Mouse (Mus musculus): Measurements from ENCODE around the gene Spcs1. TPM values are rescaled to one million over a fixed set of nuclear protein-coding genes. Genes with fewer than 3 reads are reported as not detected.
A peak's percentile ranks its signal among the peaks of the same experiment; 100 is the strongest.

Gene Spcs1
- polyA plus RNA-seq, 1 experiment from 2014 or later: 442 TPM

DNA sequence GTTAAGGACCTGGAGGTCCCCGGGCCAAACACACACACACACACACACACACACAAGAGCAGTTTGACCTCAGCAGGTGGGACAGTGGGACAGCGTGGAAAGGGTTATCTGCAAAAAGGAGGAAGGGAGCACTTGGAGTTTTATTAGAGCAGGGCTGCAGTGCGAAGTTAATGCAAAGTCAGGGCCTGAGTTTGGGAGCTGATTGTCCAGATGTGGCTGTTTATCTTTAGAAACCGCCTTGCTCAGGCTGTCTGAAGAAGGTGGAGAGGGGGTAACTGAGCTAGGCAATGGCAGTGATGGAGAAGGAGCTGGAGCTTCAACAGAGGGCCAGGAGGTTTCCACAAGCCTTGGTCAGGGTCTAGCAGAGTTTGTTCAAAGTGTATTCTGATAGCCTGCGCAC is 5.3 kb upstream of the Spcs1 start:
- H3K9ac ChIP-seq: no peak overlapping the region
- ATAC-seq (ENCODE audit: insufficient read depth, low FRiP score, low read depth): no peak
- H3K27me3 ChIP-seq (replicated peaks): no peaks in the 10 kb centered on the region
- H3K36me3 ChIP-seq: peaks cover 16% of the 10 kb centered on the region
- WGBS: 73% methylated on average over 5 of the region's 5 CpGs
- no peak overlapping the region for H3K27ac ChIP-seq
- no peak overlapping the region for H3K4me2 ChIP-seq
- no peaks in the 10 kb centered on the region for H3K9me3 ChIP-seq
- peaks cover 4% of the 10 kb centered on the region; the same call in 1 of the 2 replicates for H3K4me1 ChIP-seq
- no peak overlapping the region for H3K4me3 ChIP-seq (replicated peaks)

GRCm38 (mm10) chr14:31004527-31004926 is 3.1 kb upstream of the Spcs1 start:
- no peaks in the 10 kb centered on the region for H3K27me3 ChIP-seq (replicated peaks)
- ATAC-seq (ENCODE audit: insufficient read depth, low FRiP score, low read depth): no peak

GRCm38 (mm10) chr14:31000816-31001306 is 611 bp downstream of the Spcs1 start:
- Histone ChIP-seq H3K4me2 (peak overlapping the region; percentile 68), H3K4me3 (replicated peaks) (peak overlapping the region; percentile 86), H3K27me3 (replicated peaks) (no peaks in the 10 kb centered on the region), H3K27ac (peak overlapping the region; percentile 92), H3K9me3 (no peaks in the 10 kb centered on the region), H3K9ac (peak overlapping the region; percentile 77), H3K4me1 (peaks cover 12% of the 10 kb centered on the region; the same call in 1 of the 2 replicates), H3K36me3 (no peaks in the 10 kb centered on the region)
- under 1% methylated on average over 21 of the region's 21 CpGs for WGBS
- ATAC-seq (ENCODE audit: insufficient read depth, low FRiP score, low read depth): 0 out of 2 replicates have a peak, but pooled peaks have one; percentile 9

More at GRCm38 (mm10) chr14:31004527-31004926, 3.1 kb upstream of the Spcs1 start:
- no peak overlapping the region for H3K4me2 ChIP-seq
- peaks cover 12% of the 10 kb centered on the region; the same call in 1 of the 2 replicates for H3K4me1 ChIP-seq
- H3K9me3 ChIP-seq: no peaks in the 10 kb centered on the region
- no peak overlapping the region for H3K9ac ChIP-seq
- no peak overlapping the region for H3K4me3 ChIP-seq (replicated peaks)
- H3K36me3 ChIP-seq: peaks cover 6% of the 10 kb centered on the region; the same call in 1 of the 2 replicates
- WGBS: 78% methylated on average over 2 of the region's 2 CpGs
- H3K27ac ChIP-seq: no peak overlapping the region

GRCm38 (mm10) chr14:31000356-31000755 is 1.1 kb downstream of the Spcs1 start:
- WGBS: 55% methylated on average over 10 of the region's 10 CpGs
- no peak for ATAC-seq (ENCODE audit: insufficient read depth, low FRiP score, low read depth)
- H3K4me2 ChIP-seq: peak overlapping the region; percentile 68
- peak overlapping the region; percentile 86 for H3K4me3 ChIP-seq (replicated peaks)
- no peaks in the 10 kb centered on the region for H3K27me3 ChIP-seq (replicated peaks)
- peak overlapping the region; percentile 92; the same call in 1 of the 2 replicates for H3K27ac ChIP-seq
- peaks cover 12% of the 10 kb centered on the region; the same call in 1 of the 2 replicates for H3K4me1 ChIP-seq
- peak overlapping the region; percentile 9; the same call in 1 of the 2 replicates for H3K9ac ChIP-seq
- no peaks in the 10 kb centered on the region for H3K9me3 ChIP-seq
- H3K36me3 ChIP-seq: no peaks in the 10 kb centered on the region

DNA sequence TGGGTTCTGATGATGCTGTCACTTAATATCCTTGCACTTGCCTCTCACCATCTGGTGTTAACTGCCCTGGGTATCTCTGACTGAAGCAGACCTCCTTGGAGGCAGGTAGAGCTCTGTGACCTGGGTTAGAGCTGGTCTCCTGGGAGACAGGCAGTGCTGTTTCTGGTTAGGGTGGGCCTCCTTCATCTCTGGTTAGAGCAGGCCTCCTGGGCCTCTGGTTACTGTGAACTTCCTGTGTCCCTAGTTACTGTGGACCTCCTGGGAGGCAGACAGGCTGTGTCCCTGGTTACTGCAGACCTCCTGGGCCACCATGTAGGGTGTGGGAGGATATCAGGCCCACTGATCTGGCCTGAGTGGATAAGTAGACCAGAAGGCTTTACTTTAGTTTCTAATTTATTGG is 5.1 kb downstream of the Spcs1 start:
- no peaks in the 10 kb centered on the region for H3K27me3 ChIP-seq (replicated peaks)
- no peak overlapping the region for H3K9ac ChIP-seq
- H3K4me2 ChIP-seq: no peak overlapping the region
- no peak for ATAC-seq (ENCODE audit: insufficient read depth, low FRiP score, low read depth)
- H3K4me3 ChIP-seq (replicated peaks): no peak overlapping the region
- H3K4me1 ChIP-seq: peaks cover 9% of the 10 kb centered on the region; the same call in 1 of the 2 replicates
- no peaks in the 10 kb centered on the region for H3K36me3 ChIP-seq
- no peaks in the 10 kb centered on the region for H3K9me3 ChIP-seq
- no peak overlapping the region for H3K27ac ChIP-seq

GRCm38 (mm10) chr14:30976222-30976621 is 25.2 kb downstream of the Spcs1 start:
- Histone ChIP-seq H3K4me3 (replicated peaks) (no peak overlapping the region), H3K9me3 (no peaks in the 10 kb centered on the region), H3K4me2 (no peak overlapping the region), H3K27me3 (replicated peaks) (no peaks in the 10 kb centered on the region), H3K4me1 (no peaks in the 10 kb centered on the region), H3K9ac (no peak overlapping the region), H3K27ac (no peak overlapping the region), H3K36me3 (peaks cover 15% of the 10 kb centered on the region; the same call in 1 of the 2 replicates)
- WGBS: 63% methylated on average over 3 of the region's 3 CpGs
- ATAC-seq (ENCODE audit: insufficient read depth, low FRiP score, low read depth): no peak

DNA sequence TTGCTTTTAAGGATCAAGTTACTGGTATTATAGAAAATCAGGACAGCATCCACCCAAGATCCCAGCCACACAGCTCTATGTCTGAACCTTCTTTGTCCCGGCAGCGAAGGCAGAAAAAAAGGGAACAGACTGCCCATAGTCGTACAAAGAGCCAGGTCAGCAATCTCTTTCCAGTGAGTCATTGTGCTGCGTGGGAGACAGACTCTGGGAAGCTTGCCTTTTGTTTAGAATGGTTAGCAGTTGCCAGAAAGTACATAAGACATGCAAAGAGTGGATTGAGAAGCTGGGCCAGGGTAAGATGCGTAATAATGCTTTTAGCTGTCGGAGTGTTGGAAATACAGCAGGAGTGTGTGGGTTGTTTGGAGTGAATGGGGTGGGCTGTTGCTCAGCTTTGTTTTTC is 27.3 kb downstream of the Spcs1 start:
- Histone ChIP-seq H3K4me1 (no peaks in the 10 kb centered on the region), H3K9ac (no peak overlapping the region), H3K36me3 (peaks cover 15% of the 10 kb centered on the region; the same call in 1 of the 2 replicates), H3K4me2 (no peak overlapping the region), H3K4me3 (replicated peaks) (no peak overlapping the region), H3K9me3 (no peaks in the 10 kb centered on the region), H3K27ac (peak overlapping the region; percentile 35; the same call in 1 of the 2 replicates), H3K27me3 (replicated peaks) (no peaks in the 10 kb centered on the region)
- WGBS: 54% methylated on average over 6 of the region's 6 CpGs
- no peak; the same call in 1 of the 2 replicates for ATAC-seq (ENCODE audit: insufficient read depth, low FRiP score, low read depth)

DNA sequence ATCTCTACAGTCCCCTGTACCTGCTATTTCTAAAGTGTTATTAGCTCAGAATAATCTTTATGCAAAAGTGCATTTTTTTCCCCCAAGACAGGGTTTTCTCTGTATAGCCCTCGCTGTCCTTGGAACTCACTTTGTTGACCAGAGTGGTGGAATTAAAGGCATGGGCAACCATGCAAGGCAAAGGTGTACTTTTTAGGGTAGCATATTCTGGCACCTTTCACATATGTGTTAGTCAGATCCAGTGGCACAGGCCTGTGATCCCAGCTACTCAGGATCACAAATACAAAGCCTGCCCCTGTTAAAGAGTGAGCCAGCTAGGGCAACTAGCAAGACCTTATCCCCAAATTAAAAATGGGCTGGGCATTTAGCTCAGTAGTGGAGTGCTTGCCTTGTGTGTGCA is 41.1 kb downstream of the Spcs1 start:
- H3K36me3 ChIP-seq: peaks cover 4% of the 10 kb centered on the region; the same call in 1 of the 2 replicates
- H3K9me3 ChIP-seq: no peaks in the 10 kb centered on the region
- H3K27me3 ChIP-seq (replicated peaks): no peaks in the 10 kb centered on the region
- no peak overlapping the region for H3K9ac ChIP-seq
- H3K4me3 ChIP-seq (replicated peaks): no peak overlapping the region
- no peak overlapping the region for H3K27ac ChIP-seq
- H3K4me2 ChIP-seq: no peak overlapping the region
- H3K4me1 ChIP-seq: no peaks in the 10 kb centered on the region
- ATAC-seq (ENCODE audit: insufficient read depth, low FRiP score, low read depth): no peak
- 92% methylated on average over 1 of the region's 1 CpGs for WGBS

DNA sequence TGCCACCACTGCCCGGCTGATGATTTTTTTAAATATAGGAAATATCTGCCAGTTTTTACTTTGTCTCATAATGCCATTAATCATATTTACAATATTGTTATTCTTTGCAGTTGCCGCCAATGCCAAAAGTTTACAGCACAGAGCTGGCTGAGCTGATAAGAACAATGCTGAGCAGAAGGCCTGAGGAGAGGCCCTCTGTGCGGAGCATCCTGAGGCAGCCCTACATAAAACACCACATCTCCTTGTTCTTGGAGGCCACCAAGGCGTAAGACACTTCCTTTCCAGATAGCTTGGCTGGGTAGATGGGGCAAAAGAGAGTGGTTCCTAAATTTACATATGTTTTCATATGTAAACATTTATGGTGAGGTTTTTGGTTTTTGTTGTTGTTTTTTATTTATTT is 42.4 kb downstream of the Spcs1 start:
- no peak overlapping the region for H3K9ac ChIP-seq
- no peak overlapping the region for H3K4me3 ChIP-seq (replicated peaks)
- WGBS: 87% methylated on average over 4 of the region's 4 CpGs
- H3K27me3 ChIP-seq (replicated peaks): no peaks in the 10 kb centered on the region
- H3K9me3 ChIP-seq: no peaks in the 10 kb centered on the region
- H3K36me3 ChIP-seq: peaks cover 8% of the 10 kb centered on the region; the same call in 1 of the 2 replicates
- no peak overlapping the region for H3K4me2 ChIP-seq
- no peak for ATAC-seq (ENCODE audit: insufficient read depth, low FRiP score, low read depth)
- no peak overlapping the region for H3K27ac ChIP-seq
- no peaks in the 10 kb centered on the region for H3K4me1 ChIP-seq

DNA sequence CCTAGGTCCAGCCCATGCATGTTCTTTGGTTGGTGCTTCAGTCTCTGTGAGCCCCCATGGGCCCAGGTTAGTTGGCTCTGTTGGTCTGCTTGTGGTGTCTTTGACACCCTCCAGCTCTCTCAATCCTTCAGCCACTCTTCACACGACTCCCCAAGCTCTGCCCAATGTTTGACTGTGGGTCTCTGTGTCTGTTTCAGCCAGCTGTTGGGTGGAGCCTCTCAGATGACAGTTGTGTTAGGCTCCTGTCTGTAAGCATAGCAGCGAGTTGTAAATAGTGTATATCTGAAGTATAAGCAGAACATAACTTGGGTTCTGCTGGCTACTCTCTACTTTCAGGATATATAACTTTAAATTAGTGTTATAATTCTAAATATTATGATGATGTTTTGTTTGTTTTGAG is 43.0 kb downstream of the Spcs1 start:
- H3K4me2 ChIP-seq: no peak overlapping the region
- H3K9me3 ChIP-seq: no peaks in the 10 kb centered on the region
- no peak for ATAC-seq (ENCODE audit: insufficient read depth, low FRiP score, low read depth)
- H3K4me1 ChIP-seq: no peaks in the 10 kb centered on the region
- peaks cover 8% of the 10 kb centered on the region; the same call in 1 of the 2 replicates for H3K36me3 ChIP-seq
- H3K9ac ChIP-seq: no peak overlapping the region
- H3K27ac ChIP-seq: no peak overlapping the region
- no peak overlapping the region for H3K4me3 ChIP-seq (replicated peaks)
- H3K27me3 ChIP-seq (replicated peaks): no peaks in the 10 kb centered on the region
- 76% methylated on average over 2 of the region's 2 CpGs for WGBS

GRCm38 (mm10) chr14:30951154-30951825 is 50.2 kb downstream of the Spcs1 start, which contains the start of gene Nek4:
Gene Nek4 (plus strand): TSS chr14:30951377.
- H3K4me1 ChIP-seq: peaks cover 3% of the 10 kb centered on the region; the same call in 1 of the 2 replicates
- peak within 1 kb of the TSS; percentile 70 for H3K9ac ChIP-seq
- H3K4me2 ChIP-seq: peak within 1 kb of the TSS; percentile 76
- H3K27ac ChIP-seq: peak within 1 kb of the TSS; percentile 18; the same call in 1 of the 2 replicates
- under 1% methylated on average over 57 of the region's 57 CpGs for WGBS
- 0 out of 2 replicates have a peak, but pooled peaks cover 4% of the 10 kb centered on the region for H3K36me3 ChIP-seq
- no peaks in the 10 kb centered on the region for H3K27me3 ChIP-seq (replicated peaks)
- peak within 1 kb of the TSS; percentile 75 for H3K4me3 ChIP-seq (replicated peaks)
- ATAC-seq (ENCODE audit: insufficient read depth, low FRiP score, low read depth): peak; percentile 100
- H3K9me3 ChIP-seq: no peaks in the 10 kb centered on the region

DNA sequence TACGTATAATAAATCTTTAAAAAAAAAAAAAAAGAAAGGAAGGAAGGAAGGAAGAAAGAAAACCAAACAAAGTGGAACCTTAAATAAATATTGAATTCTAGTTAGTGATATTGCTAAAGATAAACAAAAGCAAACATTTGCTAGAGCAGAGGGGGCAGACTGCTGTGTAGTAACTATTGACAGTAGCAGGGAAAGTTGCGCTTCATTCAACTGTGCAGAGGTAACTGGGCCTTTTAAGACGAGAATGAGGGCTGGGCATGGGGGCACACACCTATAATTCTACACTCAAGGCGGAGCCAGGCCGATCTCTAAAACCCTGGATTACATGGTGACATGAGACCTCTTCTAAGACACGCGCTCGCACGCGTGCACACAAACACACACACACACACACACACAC is 51.5 kb downstream of the Spcs1 start:
- 0 out of 2 replicates have a peak, but pooled peaks cover 4% of the 10 kb centered on the region for H3K36me3 ChIP-seq
- WGBS: 84% methylated on average over 10 of the region's 10 CpGs
- H3K27ac ChIP-seq: no peak overlapping the region
- H3K4me1 ChIP-seq: peaks cover 3% of the 10 kb centered on the region; the same call in 1 of the 2 replicates
- H3K9me3 ChIP-seq: no peaks in the 10 kb centered on the region
- no peak overlapping the region for H3K9ac ChIP-seq
- no peaks in the 10 kb centered on the region for H3K27me3 ChIP-seq (replicated peaks)
- no peak for ATAC-seq (ENCODE audit: insufficient read depth, low FRiP score, low read depth)
- no peak overlapping the region for H3K4me3 ChIP-seq (replicated peaks)
- H3K4me2 ChIP-seq: no peak overlapping the region
